Mouse (Mus musculus) 3134 (cell line): ENCODE data around the gene Ctsm.
"Not testable (repeated sequence)": the region's sequence is repeated elsewhere in the genome, so short reads cannot be mapped to it uniquely, and the experiment has no call there.

ENCODE experiments used
- DNase-seq: peaks from one replicate; pipeline ENCODE4 v3.0.0-alpha.2; 2011; ENCODE audit warnings: low spot score; ENCODE audit not compliant: insufficient read length; ENCODE audit errors: extremely low read depth

The Ctsm gene

DNA sequence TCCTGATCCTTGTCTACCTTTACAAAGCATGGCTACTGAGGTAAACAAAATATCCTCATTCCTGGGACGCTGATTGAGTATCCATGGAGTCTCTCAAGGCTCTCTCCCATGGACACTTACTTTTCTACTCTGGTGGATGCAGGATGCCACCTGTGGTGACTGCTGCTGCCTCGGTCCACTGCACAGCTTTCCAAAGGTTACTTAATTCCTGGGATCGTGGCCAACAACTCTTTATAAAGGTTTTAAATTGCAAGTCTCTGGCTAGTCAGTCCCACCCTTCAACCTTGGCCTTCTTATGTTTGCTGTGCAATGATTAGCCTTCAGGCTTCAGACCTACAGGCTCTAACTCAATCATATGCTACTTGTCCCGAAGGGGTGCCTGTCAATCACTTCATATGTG, at the start of gene Ctsm:
TSS of gene Ctsm (minus strand) at position 209 of the 400 bp plus-strand sequence.
- DNase-seq, result no peak

GRCm38 (mm10) chr13:61570027-61570426, 28.4 kb upstream of the Ctsm start, which contains the start of gene Cts3:
TSS of gene Cts3 (minus strand) at chr13:61570127.
- no peak for DNase-seq

GRCm38 (mm10) chr13:61568074-61568473, 26.4 kb upstream of the Ctsm start, which contains the start of gene Gm49352:
TSS of gene Gm49352 (minus strand) at chr13:61568174.
- not testable (repeated sequence) for DNase-seq
